Mouse (Mus musculus) CH12.LX (cell line): ENCODE results near the gene Acsbg2. TPM values are rescaled to one million over a fixed set of nuclear protein-coding genes. Genes with fewer than 3 reads are reported as not detected.

ENCODE experiments used
- DNase-seq: peaks from one replicate; pipeline ENCODE4 v3.0.0-alpha.2; 2013; ENCODE audit errors: extremely low read depth
- H3K27ac ChIP-seq: 2 replicates; pipeline ENCODE4 v1.5.1; 2012; ENCODE audit warnings: low read depth, mild to moderate bottlenecking, control low read depth, moderate library complexity; ENCODE audit not compliant: insufficient read depth
- H3K27me3 ChIP-seq: replicated peaks from 2 replicates; pipeline ENCODE3; 2012; ENCODE audit warnings: inconsistent platforms
- H3K36me3 ChIP-seq, 2 experiments: replicated peaks in 1 of 2; 2 replicates each; pipeline versions ENCODE3 to v1.6.1; 2012; ENCODE audit warnings: inconsistent platforms in 1 of 2, low read length in 1 of 2, mild to moderate bottlenecking in 1 of 2, mixed read lengths in 1 of 2, moderate library complexity in 1 of 2; ENCODE audit not compliant: control insufficient read depth in 1 of 2, insufficient read depth in 1 of 2
- H3K4me1 ChIP-seq, 2 experiments: 2 replicates each; pipeline ENCODE4 v1.6.1; 2012; ENCODE audit warnings: inconsistent platforms in 1 of 2, moderate library complexity in 1 of 2; ENCODE audit not compliant: insufficient read depth in 2 of 2, control insufficient read depth in 1 of 2
- H3K4me2 ChIP-seq: 2 replicates; pipeline ENCODE4 v1.6.1; 2012; ENCODE audit warnings: low read depth, mild to moderate bottlenecking, control low read depth; ENCODE audit not compliant: poor library complexity, insufficient read depth, severe bottlenecking
- H3K4me3 ChIP-seq, 3 experiments: fragments of 150-350 bp in 1 of 3; sonication (generic) in 1 of 3; replicated peaks in 1 of 3; 2 replicates each; pipeline versions ENCODE3 to v1.5.1; 2011 to 2012; ENCODE audit warnings: low read depth in 2 of 3, low read length in 2 of 3, mild to moderate bottlenecking in 2 of 3, moderate library complexity in 2 of 3, control low read depth in 1 of 3, improper control_type of control experiment in 1 of 3, inconsistent platforms in 1 of 3, mixed read lengths in 1 of 3; ENCODE audit not compliant: poor library complexity in 1 of 3
- H3K79me2 ChIP-seq: replicated peaks from 2 replicates; pipeline ENCODE4 v1.6.1; 2012; ENCODE audit warnings: mild to moderate bottlenecking, moderate library complexity; ENCODE audit not compliant: control insufficient read depth, poor library complexity, insufficient read depth, severe bottlenecking; ENCODE audit errors: extremely low read depth
- H3K9ac ChIP-seq: 2 replicates; pipeline ENCODE4 v1.6.1; 2012; ENCODE audit warnings: low read depth, mild to moderate bottlenecking, control low read depth, moderate library complexity; ENCODE audit not compliant: insufficient read depth
- H3K9me3 ChIP-seq: replicated peaks from 2 replicates; pipeline ENCODE3; 2012; ENCODE audit warnings: low read length, inconsistent platforms, mixed read lengths
- BHLHE40 ChIP-seq: IDR thresholded peaks from 2 replicates; pipeline ENCODE4 v1.6.1; 2011; ENCODE audit warnings: mild to moderate bottlenecking, low read depth, low read length, improper control_type of control experiment
- CHD1 ChIP-seq: IDR thresholded peaks from 2 replicates; pipeline ENCODE4 v1.6.1; 2012; ENCODE audit warnings: low read depth, low read length, improper control_type of control experiment, inconsistent platforms
- CTCF ChIP-seq, 2 experiments: IDR thresholded peaks in 1 of 2; conservative IDR thresholded peaks in 1 of 2; 2 replicates each; pipeline ENCODE4 v1.5.1; 2011 to 2012; ENCODE audit warnings: low read depth in 2 of 2, low read length in 2 of 2, improper control_type of control experiment in 1 of 2, inconsistent platforms in 1 of 2, mild to moderate bottlenecking in 1 of 2, moderate library complexity in 1 of 2
- E2F4 ChIP-seq: IDR thresholded peaks from 2 replicates; pipeline ENCODE4 v1.6.1; 2011; ENCODE audit warnings: low read depth, low read length, improper control_type of control experiment; ENCODE audit not compliant: insufficient replicate concordance
- ELF1 ChIP-seq: IDR thresholded peaks from 2 replicates; pipeline ENCODE4 v1.6.1; 2014; ENCODE audit warnings: low read depth, mild to moderate bottlenecking, inconsistent platforms, low read length, improper control_type of control experiment
- HCFC1 ChIP-seq: IDR thresholded peaks from 2 replicates; pipeline ENCODE4 v1.6.1; 2012; ENCODE audit warnings: low read depth, mild to moderate bottlenecking, inconsistent platforms, low read length, improper control_type of control experiment
- JUN ChIP-seq: IDR thresholded peaks from 2 replicates; pipeline ENCODE4 v1.6.1; 2011; ENCODE audit warnings: low read depth, mild to moderate bottlenecking, low read length, improper control_type of control experiment, moderate library complexity; ENCODE audit not compliant: insufficient read depth
- JUND ChIP-seq: conservative IDR thresholded peaks from 2 replicates; pipeline ENCODE4 v1.6.1; 2011; ENCODE audit warnings: low read depth, low read length, improper control_type of control experiment
- MAZ ChIP-seq: IDR thresholded peaks from 2 replicates; pipeline ENCODE4 v1.6.1; 2012; ENCODE audit warnings: low read depth, mild to moderate bottlenecking, inconsistent platforms, low read length, improper control_type of control experiment, moderate library complexity
- MEF2A ChIP-seq: IDR thresholded peaks from 2 replicates; pipeline ENCODE4 v1.6.1; 2014; ENCODE audit warnings: low read depth, mild to moderate bottlenecking, inconsistent platforms, low read length, improper control_type of control experiment, borderline replicate concordance
- MYC ChIP-seq: IDR thresholded peaks from 2 replicates; pipeline ENCODE4 v1.6.1; 2011; ENCODE audit warnings: low read depth, mild to moderate bottlenecking, improper control_type of control experiment, low read length
- NELFE ChIP-seq: IDR thresholded peaks from 2 replicates; pipeline ENCODE4 v1.6.1; 2011; ENCODE audit warnings: low read depth, low read length, improper control_type of control experiment
- NRF1 ChIP-seq: IDR thresholded peaks from 2 replicates; pipeline ENCODE4 v1.6.1; 2014; ENCODE audit warnings: low read depth, mild to moderate bottlenecking, inconsistent platforms, low read length, improper control_type of control experiment, moderate library complexity
- PAX5 ChIP-seq: IDR thresholded peaks from 2 replicates; pipeline ENCODE4 v1.6.1; 2012; ENCODE audit warnings: low read length, inconsistent platforms, mixed read lengths
- RAD21 ChIP-seq: IDR thresholded peaks from 2 replicates; pipeline ENCODE4 v1.6.1; 2011; ENCODE audit warnings: low read depth, mild to moderate bottlenecking, low read length, improper control_type of control experiment, moderate library complexity
- SIN3A ChIP-seq: IDR thresholded peaks from 2 replicates; pipeline ENCODE4 v1.6.1; 2012; ENCODE audit warnings: low read length, improper control_type of control experiment, inconsistent platforms
- SMC3 ChIP-seq: IDR thresholded peaks from 2 replicates; pipeline ENCODE4 v1.6.1; 2011; ENCODE audit warnings: low read depth, low read length, improper control_type of control experiment
- TCF12 ChIP-seq: IDR thresholded peaks from 2 replicates; pipeline ENCODE4 v1.6.1; 2014; ENCODE audit warnings: low read depth, mild to moderate bottlenecking, inconsistent platforms, low read length, improper control_type of control experiment
- ZNF384 ChIP-seq: IDR thresholded peaks from 2 replicates; pipeline ENCODE4 v1.6.1; 2012; ENCODE audit warnings: low read depth, low read length, improper control_type of control experiment, inconsistent platforms
- dilution Hi-C: fragments of 300-500 bp; cut with MboI; formaldehyde crosslinking; loops from 2 replicates; pipeline ENCODE4 v1.14.3; 2020; ENCODE audit warnings: low sequenced_read_pairs; ENCODE audit not compliant: extremely low pct_unique_long_range_greater_than_20kb, extremely low pct_ligation_motif_present
- in situ Hi-C: fragments of 300-500 bp; cut with MboI; formaldehyde crosslinking; loops from 3 replicates; pipeline ENCODE4 v1.14.3; 2019; ENCODE audit warnings: low sequenced_read_pairs, low pct_ligation_motif_present, low pct_unique_long_range_greater_than_20kb, mixed read lengths
- polyA plus RNA-seq: library from polyadenylated mRNA; unstranded; fragments of >175 nt; gene quantifications from 2 replicates; pipeline ENCODE4 v1.2.1, GENCODE M21; 2012; ENCODE audit warnings: low read depth; ENCODE audit not compliant: insufficient read length
- total RNA-seq, 2 experiments: library from RNA; depleted of rRNA; stranded (reverse); fragments of 300-350 nt in 1 of 2; fragments of >200 nt in 1 of 2; gene quantifications; 2 replicates each; pipeline ENCODE4 v1.2.3; 2012 to 2014

Gene Acsbg2
- total and polyA plus RNA-seq, 3 experiments, result not detected

GRCm38 (mm10) chr17:56810245-56810644, 64.0 kb downstream of the Acsbg2 start:
- no peak overlapping the region for H3K4me2 ChIP-seq
- no peak overlapping the region for H3K27ac ChIP-seq
- H3K79me2 ChIP-seq, result no peaks in the 10 kb centered on the region
- no peaks in the 10 kb centered on the region for H3K9me3 ChIP-seq
- peaks cover 55% of the 10 kb centered on the region for H3K27me3 ChIP-seq
- TF ChIP-seq MYC (no peak), BHLHE40 (no peak), CHD1 (no peak), HCFC1 (no peak), SMC3 (no peak), JUND (no peak), ZNF384 (no peak), TCF12 (no peak), SIN3A (no peak), NELFE (no peak), ELF1 (no peak), E2F4 (no peak), MAZ (no peak)
- no peaks in the 10 kb centered on the region for H3K4me1 ChIP-seq
- dilution Hi-C loops, result no loop called here
- H3K4me3 ChIP-seq, result no peak overlapping the region
- DNase-seq, result no peak
- in situ Hi-C loops, result no loop called here
- no peak overlapping the region for H3K9ac ChIP-seq
- no peaks in the 10 kb centered on the region for H3K36me3 ChIP-seq

GRCm38 (mm10) chr17:56808518-56808917, 65.7 kb downstream of the Acsbg2 start:
- H3K4me2 ChIP-seq, result no peak overlapping the region
- dilution Hi-C loops (no loop called here), in situ Hi-C loops (no loop called here)
- H3K36me3 ChIP-seq, result no peaks in the 10 kb centered on the region
- TF ChIP-seq CTCF (conservative IDR thresholded peaks at IDR 0.05 in 1 of 2, IDR thresholded peaks at IDR 0.05 in 1 of 2; ENCODE audit: low read depth in 2 of 2, low read length in 2 of 2) (peak; percentile 60 to 92), RAD21 (peak; percentile 92), SMC3 (peak; percentile 81), JUN (no peak), PAX5 (no peak), HCFC1 (no peak), MEF2A (no peak), NRF1 (no peak)
- DNase-seq, result peak; percentile 42
- H3K27ac ChIP-seq, result no peak overlapping the region
- no peaks in the 10 kb centered on the region for H3K9me3 ChIP-seq
- no peak overlapping the region for H3K4me3 ChIP-seq
- no peak overlapping the region for H3K9ac ChIP-seq
- no peaks in the 10 kb centered on the region; a peak in 1 of 4 replicates for H3K4me1 ChIP-seq
- H3K79me2 ChIP-seq, result no peaks in the 10 kb centered on the region
- peaks cover 57% of the 10 kb centered on the region for H3K27me3 ChIP-seq
